Mouse (Mus musculus): ENCODE data around the gene Cbln3.

GRCm38 (mm10) chr14:55900414-55900755 lies 16.2 kb upstream of the Cbln3 start:
- no peak for TF ChIP-seq CTCF (IDR thresholded peaks at IDR 0.05; ENCODE audit: borderline replicate concordance, insufficient read depth, low read depth, low read length)
- TF ChIP-seq POLR2A (IDR thresholded peaks at IDR 0.05; ENCODE audit: borderline replicate concordance, insufficient read depth, low read length) = no peak
